Mouse (Mus musculus): ENCODE measurements around the gene Aldh8a1.

The Aldh8a1 gene

DNA sequence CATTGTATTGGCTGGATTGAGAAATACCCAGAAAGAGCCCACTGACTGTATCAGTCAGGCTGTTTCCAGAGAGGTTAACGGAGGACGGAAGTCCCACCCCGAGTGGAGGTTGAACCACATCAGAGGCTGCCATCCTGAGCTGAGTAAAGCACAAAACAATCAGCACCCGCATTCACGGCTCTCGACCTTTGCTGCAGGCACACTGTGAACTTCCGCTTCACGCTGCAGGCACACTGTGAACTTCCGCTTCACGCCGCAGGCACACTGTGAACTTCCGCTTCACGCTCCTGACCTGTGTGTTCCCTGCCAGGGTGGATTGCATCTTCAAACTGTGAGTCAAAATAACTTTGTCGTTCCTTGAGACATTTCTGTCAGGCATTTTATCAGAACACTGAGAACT, 42.1 kb downstream of the Aldh8a1 start:
- DNase-seq (ENCODE audit: low spot score) = peak; percentile 26

DNA sequence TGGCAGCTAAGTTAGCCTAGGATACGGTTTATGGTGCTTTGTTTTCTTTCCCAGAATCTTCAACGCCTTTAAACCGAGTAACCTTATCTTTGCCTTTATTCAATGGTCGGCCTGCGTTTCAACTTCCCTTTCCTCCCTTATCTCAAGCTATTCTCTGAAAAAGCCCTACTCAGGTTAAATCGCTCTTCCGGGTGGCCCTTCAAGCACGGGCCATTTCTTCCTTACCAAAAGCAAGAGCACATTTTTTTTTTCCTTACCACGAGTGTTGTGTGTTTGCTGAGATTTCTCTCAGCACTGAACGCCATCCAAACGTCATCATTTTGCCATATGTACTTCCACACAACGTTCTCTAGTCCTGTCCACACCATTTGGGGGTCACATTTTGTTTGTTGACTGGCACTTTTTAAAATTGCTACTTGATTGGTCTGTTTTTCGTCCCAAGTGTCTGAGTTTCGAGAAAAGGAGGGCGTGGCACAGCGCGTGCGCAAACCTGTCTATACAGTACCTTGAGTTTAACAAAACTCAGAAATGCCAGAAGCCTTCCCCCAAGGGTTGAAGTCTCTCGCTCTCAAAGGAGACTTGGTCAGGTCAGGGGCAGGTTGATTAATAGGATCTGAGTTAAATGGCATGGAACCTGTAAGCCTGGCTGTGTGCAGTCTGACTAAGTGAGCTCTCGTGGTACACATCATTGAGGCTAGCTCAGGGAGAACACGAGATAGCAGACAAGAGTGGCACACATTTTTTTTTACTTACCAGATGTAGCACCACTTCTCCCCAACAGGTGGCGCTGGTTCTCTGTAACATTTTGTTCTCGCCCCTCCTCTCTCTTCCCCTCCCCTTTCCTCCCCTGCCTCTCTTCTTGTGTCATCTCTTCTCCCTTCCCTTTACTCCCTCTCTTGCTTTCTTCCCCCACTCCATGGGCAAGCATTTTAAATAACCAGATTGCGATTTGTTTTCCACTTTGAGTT, 43.6 kb downstream of the Aldh8a1 start:
- peak; percentile 56 for DNase-seq (ENCODE audit: low spot score)

DNA sequence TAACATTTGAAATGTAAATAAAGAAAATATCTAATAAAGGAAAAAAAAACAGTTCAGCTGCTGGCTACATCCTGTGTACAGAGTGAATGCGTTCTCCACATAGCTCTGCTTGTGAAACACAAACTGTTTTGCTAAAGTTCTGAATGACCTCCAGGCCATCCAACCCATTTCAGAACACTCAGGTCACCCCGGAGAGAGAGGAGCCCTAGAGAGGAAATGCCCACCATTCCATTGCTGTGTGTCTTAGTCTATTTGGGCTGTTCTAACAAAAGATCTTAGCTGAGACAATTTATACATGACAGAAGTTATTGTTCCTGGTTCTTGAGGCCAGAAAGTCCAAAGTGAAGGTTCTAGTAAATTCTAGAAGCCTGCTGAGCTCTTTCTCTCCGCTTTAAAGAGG, 49.4 kb downstream of the Aldh8a1 start:
- DNase-seq (ENCODE audit: low spot score) = no peak

DNA sequence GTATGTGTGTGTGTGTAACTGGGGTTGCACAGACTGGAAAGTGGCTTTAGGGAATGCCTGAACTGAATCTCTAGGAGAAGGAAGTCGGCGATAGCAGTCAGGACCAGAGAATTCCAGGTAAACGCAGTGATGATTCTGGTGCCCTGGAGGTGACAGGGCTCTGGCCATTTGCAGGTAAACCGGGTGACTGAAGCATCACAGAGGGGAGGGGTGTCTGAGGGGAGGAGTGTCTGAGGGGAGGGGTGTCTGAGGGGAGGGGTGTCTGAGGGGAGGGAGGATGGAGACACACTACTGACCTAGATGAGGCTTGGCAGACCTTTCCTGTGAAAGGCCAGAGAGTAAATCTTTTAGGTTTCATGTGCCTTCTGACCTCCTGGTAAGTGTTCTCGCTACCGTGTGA, 50.9 kb downstream of the Aldh8a1 start:
- DNase-seq (ENCODE audit: low spot score) = no peak

DNA sequence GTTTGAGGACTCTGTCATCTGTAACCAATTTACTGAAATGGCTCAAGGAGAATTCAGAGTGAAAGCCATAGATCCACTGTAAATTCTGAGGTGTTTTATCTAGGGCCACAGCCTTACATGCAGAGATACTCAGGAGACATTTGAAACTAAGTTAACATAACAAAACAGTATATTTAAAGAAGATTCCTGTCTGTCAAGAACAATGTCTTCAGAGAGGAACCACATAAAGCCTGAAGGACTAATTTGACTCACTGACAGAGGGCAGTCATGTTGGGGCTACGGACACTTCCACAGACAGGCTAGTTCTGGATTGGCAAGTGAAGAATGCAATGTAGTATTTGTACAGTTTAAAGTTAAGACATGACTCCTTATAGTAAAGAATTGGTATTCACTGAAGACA, 62.2 kb downstream of the Aldh8a1 start:
- no peak for DNase-seq (ENCODE audit: low spot score)

DNA sequence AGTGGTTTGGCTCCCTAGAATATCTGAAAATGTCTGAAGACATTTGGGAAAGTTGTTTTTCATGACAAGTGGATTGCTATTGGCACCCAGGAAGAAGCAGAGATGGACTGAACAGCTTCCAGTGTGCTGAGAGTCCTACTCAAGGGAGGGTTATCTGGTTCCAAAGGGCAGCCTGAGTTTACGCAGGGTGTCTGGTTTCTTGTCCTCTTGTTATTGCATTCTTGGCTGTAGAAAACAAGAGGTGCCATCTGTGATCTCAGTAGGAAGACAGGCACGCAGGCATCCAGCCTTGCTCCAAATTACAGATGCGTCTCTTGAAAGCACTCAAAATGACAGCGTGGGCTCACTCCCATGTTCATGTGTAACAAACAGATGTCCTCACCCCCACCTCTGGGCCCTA, 63.9 kb downstream of the Aldh8a1 start:
- peak; percentile 64 for DNase-seq (ENCODE audit: low spot score)

DNA sequence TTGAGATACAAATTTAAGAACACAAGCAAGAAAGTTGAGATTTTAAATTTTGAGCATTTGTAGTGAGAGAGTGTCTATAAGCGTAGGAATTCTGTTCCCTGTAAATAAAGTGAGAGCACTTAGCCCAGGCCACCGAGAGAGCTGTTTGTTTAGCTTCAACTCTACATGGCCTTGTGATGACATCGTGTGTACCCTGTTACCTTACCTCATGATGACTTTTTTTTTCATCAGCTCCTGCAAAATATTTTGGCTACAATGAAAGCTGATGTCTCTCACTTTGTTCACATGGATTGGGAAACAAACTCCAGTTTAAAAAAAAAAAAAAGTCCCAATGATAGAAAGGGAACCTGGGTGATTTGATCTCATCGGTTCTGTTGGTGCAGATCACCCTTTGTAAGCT, 64.6 kb downstream of the Aldh8a1 start:
- no peak for DNase-seq (ENCODE audit: low spot score)

DNA sequence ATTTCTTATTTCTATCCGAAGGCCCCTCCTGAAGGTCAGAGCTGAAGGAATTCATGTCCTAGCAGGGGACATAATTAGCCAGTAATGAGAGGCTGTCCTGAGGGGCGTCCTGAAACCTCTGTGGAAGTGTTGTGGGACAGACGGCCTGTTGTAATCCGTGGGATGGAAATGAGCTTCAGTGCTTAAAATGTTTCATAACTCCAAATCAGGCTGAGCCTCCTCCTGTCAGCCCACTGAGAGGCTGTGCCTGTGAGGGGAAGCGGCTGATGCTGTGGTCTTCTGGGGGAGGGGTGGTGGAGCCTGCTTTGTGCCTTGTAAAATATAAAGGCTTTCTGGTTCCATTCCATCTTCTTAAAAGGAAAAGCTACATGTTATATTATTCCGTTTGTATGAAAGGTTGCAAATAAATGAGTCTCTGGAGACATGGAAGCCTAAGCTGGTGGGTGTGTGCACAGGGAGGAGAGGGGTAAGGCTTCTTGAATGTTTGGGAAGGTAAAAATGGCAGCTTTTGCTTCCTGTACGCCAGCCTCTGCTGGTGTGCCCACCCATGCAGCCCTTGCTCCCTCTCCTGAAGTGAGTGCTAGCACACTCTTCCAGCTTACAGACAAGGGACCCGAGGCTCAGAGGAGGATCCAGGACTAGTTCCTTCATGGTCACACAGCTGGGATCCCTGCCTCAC, 66.7 kb downstream of the Aldh8a1 start:
- no peak for DNase-seq (ENCODE audit: low spot score)

DNA sequence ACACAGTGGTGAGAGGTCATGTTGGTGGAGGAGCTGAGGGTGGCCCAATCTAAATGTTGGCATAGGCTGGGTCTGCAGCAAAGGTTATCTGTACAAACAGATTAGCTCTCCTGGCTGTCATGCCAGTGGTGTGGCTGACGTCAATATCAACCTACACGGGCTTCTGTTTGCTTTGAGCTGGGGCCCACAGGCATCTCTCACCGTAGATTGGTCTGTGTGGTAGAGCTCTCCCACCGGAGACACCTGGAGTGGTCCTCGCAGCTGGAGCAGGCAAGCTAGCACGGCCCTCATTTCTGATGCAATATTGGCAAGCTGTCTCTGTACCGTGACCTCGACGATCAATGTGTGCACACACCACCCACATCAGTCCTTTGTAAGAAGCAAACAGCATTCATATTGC, 67.3 kb downstream of the Aldh8a1 start:
- no peak for DNase-seq (ENCODE audit: low spot score)
